Mouse (Mus musculus) limb, embryonic 11.5 days (tissue): ENCODE results near the gene Mc1r. TPM values are rescaled to one million over a fixed set of nuclear protein-coding genes. Genes with fewer than 3 reads are reported as not detected.

Experiments
- polyA plus RNA-seq: library from polyadenylated mRNA; unstranded; fragments of >200 nt; fragmentation: Nextera tagmentation; extraction: Ambion mirVana; gene quantifications from 2 replicates; pipeline ENCODE4 v1.2.1, GENCODE M21; 2014

The Mc1r gene
- polyA plus RNA-seq, 1 experiment from 2014 or later = not detected

Other genes with a start within 250 kb of the Mc1r start
- gene Sult5a1, start 248.8 kb upstream of the Mc1r start, polyA plus RNA-seq = 6.8 and 8.5 TPM in 2 replicates
- 2.9 and 3.1 TPM in 2 replicates for gene Dpep1, start 220.9 kb upstream of the Mc1r start, polyA plus RNA-seq
- 94.4 and 95.1 TPM in 2 replicates for gene Chmp1a, start 194.3 kb upstream of the Mc1r start, polyA plus RNA-seq
- gene Spata33, start 194.3 kb upstream of the Mc1r start, polyA plus RNA-seq = 3.3 and 3.4 TPM in 2 replicates
- gene Cdk10, start 182.3 kb upstream of the Mc1r start, polyA plus RNA-seq = 34.2 and 36.5 TPM in 2 replicates
- gene Spata2l, start 170.9 kb upstream of the Mc1r start, polyA plus RNA-seq = 0.87 and 1.2 TPM in 2 replicates
- gene Zfp276, start 152.9 kb upstream of the Mc1r start, polyA plus RNA-seq = 18.8 and 22.2 TPM in 2 replicates
- 24.0 and 25.6 TPM in 2 replicates for gene Vps9d1, start 152.8 kb upstream of the Mc1r start, polyA plus RNA-seq
- gene Fanca, start 88.5 kb upstream of the Mc1r start, polyA plus RNA-seq = 38.9 and 39.2 TPM in 2 replicates
- gene Spire2, start 74.4 kb upstream of the Mc1r start, polyA plus RNA-seq = 0.95 and 1.9 TPM in 2 replicates
- 136 and 149 TPM in 2 replicates for gene Tcf25, start 33.4 kb upstream of the Mc1r start, polyA plus RNA-seq
- gene Tubb3, start 4.3 kb downstream of the Mc1r start, polyA plus RNA-seq = 9.3 and 11.2 TPM in 2 replicates
- gene Def8, start 16.4 kb downstream of the Mc1r start, polyA plus RNA-seq = 37.3 and 37.6 TPM in 2 replicates
- gene Afg3l1, start 70.8 kb downstream of the Mc1r start, polyA plus RNA-seq = 36.5 and 41.1 TPM in 2 replicates
- gene Dbndd1, start 108.4 kb downstream of the Mc1r start, polyA plus RNA-seq = 9.4 and 9.8 TPM in 2 replicates
- 40.8 and 41.3 TPM in 2 replicates for gene Gas8, start 111.7 kb downstream of the Mc1r start, polyA plus RNA-seq
- 8.6 and 10.1 TPM in 2 replicates for gene Rhou, start 246.8 kb downstream of the Mc1r start, polyA plus RNA-seq